Mouse (Mus musculus) gastrocnemius, adult 2 months (tissue): ENCODE measurements around the gene Dchs1. TPM values are rescaled to one million over a fixed set of nuclear protein-coding genes. Genes with fewer than 3 reads are reported as not detected.

Source experiments
- DNase-seq: peaks from one replicate; pipeline ENCODE4 v3.0.0; 2022
- H3K27ac ChIP-seq: fragments of 200-600 bp; 2 replicates; pipeline ENCODE4 v1.8.1; 2022; ENCODE audit warnings: mild to moderate bottlenecking
- H3K4me3 ChIP-seq: fragments of 200-600 bp; 2 replicates; pipeline ENCODE4 v1.8.1; 2022; ENCODE audit warnings: mild to moderate bottlenecking, moderate library complexity
- CTCF ChIP-seq: fragments of 200-600 bp; IDR thresholded peaks from 2 replicates; pipeline ENCODE4 v1.8.1; 2022; ENCODE audit warnings: antibody characterized with exemption, mild to moderate bottlenecking, moderate library complexity
- intact Hi-C: fragments of 180-260 bp; cut with DNase I; formaldehyde crosslinking; loops from one replicate; pipeline ENCODE4 v1.15.1; 2025
- total RNA-seq, 2 experiments: library from RNA; stranded (reverse); gene quantifications; 2 replicates each; pipeline ENCODE4 v1.2.3; 2021

Gene Dchs1
- total RNA-seq, 2 experiments from 2014 or later, result 2.1 to 5.0 TPM

DNA sequence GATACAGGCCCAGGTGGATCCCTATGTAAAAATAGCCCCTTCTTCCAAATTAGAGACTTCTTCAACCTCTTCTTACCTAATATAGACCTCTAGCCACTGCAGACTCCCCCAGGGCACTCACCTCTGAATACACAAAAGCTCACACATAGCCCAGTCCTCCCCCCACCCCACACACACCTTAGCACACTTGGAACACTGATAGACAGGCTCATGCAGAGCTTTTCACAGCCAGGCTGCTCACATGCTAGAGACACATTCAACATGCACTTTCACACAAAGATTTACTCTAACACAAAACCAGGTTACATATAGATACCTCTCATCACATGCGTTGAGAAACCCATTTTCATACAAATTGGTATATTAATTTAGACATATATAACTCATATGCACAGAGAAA is 10.1 kb downstream of the Dchs1 start:
- peak overlapping the region; percentile 81 for H3K27ac ChIP-seq
- intact Hi-C loops, result no loop called here
- no peak for TF ChIP-seq CTCF
- peak overlapping the region; percentile 50; the same call in 1 of the 2 replicates for H3K4me3 ChIP-seq
- DNase-seq, result no peak

DNA sequence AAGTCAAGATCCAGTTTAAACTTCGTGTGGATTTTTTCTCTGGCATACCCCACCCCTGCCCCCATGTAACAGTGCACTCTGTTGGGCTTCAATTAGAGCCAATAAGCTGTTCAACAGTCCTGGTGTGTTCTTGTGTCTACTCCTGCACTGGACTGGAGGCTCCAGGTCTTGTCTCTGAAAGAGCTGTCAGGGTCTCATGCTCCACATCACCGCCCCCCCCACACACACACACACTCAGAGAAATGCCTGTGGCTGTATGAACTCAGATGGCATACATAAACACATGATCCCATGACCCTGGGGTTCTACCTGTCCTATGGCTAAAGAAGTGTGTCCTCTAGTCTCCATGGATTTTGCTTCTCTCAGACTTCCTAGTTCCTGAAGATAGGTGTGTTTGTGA is 11.4 kb downstream of the Dchs1 start:
- TF ChIP-seq CTCF, result no peak
- H3K27ac ChIP-seq, result no peak overlapping the region
- no peak overlapping the region for H3K4me3 ChIP-seq
- DNase-seq, result no peak
- intact Hi-C loops, result no loop called here

DNA sequence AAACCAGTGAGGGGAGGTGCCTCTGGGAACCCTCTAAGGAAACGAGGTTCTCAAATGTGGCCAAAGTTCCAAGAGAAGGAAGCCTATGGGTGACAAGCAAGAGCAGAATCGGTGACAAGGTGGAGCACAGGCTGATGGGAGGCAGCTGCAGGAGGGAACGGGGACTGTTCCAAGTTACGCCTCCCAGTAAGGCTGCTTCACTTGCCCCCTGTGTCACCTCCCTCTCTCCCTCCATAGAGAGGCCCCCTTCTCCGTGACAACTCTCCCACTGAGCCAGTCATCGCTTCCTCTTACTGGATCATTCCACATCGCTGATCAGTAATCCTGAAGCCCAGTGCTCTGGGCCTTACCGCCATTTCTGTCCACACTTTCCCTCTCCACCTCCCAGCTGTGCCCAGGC is 12.8 kb downstream of the Dchs1 start:
- intact Hi-C loops, result no loop called here
- no peak for DNase-seq
- Histone ChIP-seq H3K4me3 (no peak overlapping the region), H3K27ac (no peak overlapping the region)
- TF ChIP-seq CTCF, result no peak

DNA sequence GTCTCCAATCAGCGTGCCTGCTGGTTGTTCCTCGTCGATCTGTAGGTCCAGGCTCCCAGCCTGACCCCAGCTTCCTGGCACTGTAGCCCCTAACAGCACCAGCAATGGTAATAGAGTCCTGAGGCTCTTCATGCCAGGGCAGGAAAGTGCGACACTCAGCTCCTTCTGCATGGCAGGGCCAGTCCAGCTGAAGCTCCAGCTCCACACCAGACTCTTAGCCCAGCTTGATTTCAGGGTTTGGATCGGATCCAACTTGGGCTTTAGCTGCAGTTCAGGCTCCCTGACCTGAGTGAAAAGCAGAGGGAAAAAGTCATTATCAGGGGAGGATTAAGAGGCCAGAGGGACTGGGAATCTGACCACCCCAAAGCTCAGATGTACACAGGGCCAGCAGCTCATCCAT is 14.4 kb downstream of the Dchs1 start:
- intact Hi-C loops, result no loop called here
- H3K27ac ChIP-seq, result no peak overlapping the region
- no peak for TF ChIP-seq CTCF
- DNase-seq, result no peak
- H3K4me3 ChIP-seq, result no peak overlapping the region

DNA sequence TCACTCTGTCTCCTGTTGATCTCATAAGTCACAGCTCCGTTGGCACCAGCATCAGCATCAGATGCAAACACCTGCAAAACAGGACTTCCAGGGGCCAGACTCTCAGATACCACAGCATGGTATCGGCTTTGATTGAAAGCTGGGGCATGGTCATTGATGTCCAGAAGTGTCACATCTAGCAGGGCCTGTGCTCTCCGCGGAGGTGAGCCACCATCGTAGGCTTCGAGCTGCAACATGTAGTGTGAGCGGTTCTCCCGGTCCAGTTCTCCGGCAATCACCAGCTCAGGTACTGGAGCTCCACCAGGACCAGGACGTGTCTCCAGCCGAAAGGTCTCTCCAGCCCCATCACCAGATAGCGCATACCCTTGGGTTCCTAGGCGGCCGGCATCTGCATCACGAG is 15.1 kb downstream of the Dchs1 start:
- intact Hi-C loops, result no loop called here
- H3K27ac ChIP-seq, result no peak overlapping the region

DNA sequence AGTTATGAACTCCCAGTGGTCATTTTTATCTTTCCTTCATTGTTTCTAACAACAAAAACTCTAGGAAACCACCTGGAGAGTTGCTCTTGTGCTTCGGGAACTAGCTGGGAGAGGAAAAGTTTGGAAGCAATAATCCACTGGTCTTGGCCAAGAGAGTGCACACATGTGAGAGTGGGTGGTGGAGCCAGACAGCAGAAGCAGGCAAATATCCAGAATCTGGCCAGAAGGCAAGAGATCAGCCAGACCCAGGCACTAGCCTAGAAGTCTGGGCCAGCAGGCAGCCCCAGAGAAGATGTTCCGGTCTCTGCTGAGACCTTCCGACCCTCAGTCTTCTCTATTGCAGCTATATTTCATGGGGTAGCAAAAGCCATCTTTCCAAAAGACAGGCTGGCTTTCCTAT is 17.5 kb downstream of the Dchs1 start:
- DNase-seq, result peak; percentile 64
- TF ChIP-seq CTCF, result no peak
- Histone ChIP-seq H3K4me3 (no peak overlapping the region), H3K27ac (peak overlapping the region; percentile 46)
- intact Hi-C loops, result no loop called here

More for the DNA sequence above, 15.1 kb downstream of the Dchs1 start:
- no peak for DNase-seq
- H3K4me3 ChIP-seq, result no peak overlapping the region
- no peak for TF ChIP-seq CTCF

DNA sequence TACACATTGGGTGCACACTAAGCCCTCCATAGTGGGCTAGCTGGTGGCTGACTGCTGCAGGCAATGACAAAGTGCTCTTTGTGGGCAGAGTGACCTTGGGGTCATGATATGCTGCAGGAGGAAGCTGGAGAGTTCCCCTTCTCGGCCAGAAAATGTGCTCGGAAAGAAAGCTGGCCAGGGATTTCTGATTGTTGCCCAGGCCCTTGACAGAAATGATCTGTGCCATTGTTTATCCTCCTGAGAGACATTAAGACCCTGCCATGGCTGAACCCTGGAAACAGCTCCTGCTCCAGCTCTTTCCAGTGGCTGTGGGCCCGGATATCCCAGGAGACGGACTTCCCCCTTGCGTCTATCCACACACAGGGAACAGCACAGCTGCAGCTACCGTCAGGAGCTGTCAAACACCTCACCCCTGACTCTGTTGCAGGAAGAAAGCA is 19.7 kb downstream of the Dchs1 start:
- Histone ChIP-seq H3K27ac (peak overlapping the region; percentile 44), H3K4me3 (no peak overlapping the region; the same call in 1 of the 2 replicates)
- TF ChIP-seq CTCF, result no peak
- no peak for DNase-seq
- intact Hi-C loops, result no loop called here

DNA sequence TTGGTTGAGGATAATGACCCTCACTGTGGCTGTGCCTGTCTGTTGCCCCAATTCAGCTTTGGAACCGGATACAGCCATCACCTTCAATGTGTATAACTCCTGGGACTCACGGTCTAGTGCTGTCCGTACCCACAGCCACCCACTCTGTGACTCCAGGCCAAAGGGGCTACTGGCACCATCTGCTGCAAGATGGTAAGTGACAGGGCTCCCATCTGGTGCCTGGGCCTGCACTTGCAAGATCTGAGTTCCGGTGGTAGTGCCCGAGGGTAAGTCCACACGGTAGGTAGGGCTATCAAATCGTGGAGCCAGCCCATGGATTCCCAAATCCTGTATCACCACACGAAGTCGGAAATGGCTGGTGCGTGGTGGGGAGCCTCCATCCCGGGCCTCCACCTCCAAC is 23.1 kb downstream of the Dchs1 start:
- intact Hi-C loops, result no loop called here
- no peak overlapping the region for H3K27ac ChIP-seq
- no peak for DNase-seq
- TF ChIP-seq CTCF, result no peak
- no peak overlapping the region for H3K4me3 ChIP-seq

DNA sequence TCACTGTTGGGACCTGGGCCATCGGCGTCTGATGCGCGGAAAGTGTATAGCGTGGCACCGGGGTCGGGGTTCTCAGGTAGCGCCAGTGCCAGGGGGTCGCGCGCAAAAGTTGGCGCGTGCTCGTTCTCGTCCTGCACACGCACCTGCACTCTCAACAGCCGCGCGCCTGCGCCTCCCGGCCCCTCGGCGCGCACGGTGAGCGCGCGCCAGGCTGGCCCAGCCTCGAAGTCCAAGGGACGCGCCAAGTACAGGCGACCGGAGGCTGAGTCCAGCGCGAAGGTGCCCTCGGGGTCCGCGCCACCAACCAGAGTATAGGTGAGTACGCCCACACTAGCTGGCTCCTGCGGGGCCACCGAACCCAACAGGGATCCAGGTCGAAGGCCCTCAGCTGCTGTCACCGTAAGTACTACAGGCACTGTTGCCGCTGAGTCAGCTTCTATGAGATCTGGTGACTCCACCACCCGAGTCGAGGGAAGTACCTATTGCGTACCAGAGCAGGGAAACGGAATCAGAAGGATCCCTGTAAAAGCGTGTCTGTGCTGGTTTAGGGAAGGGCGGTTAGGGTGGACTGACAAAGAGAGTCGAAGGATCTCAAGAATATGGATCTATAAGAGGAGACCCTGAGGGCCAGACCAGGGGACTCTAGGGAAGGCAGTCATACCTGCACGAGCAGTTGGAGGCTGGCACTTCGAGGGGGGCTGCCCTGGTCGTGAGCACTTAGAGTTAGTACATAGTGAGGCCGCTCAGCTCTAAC is 24.8 kb downstream of the Dchs1 start:
- TF ChIP-seq CTCF, result no peak
- H3K4me3 ChIP-seq, result peak overlapping the region; percentile 4; the same call in 1 of the 2 replicates
- intact Hi-C loops, result no loop called here
- H3K27ac ChIP-seq, result no peak overlapping the region
- no peak for DNase-seq

DNA sequence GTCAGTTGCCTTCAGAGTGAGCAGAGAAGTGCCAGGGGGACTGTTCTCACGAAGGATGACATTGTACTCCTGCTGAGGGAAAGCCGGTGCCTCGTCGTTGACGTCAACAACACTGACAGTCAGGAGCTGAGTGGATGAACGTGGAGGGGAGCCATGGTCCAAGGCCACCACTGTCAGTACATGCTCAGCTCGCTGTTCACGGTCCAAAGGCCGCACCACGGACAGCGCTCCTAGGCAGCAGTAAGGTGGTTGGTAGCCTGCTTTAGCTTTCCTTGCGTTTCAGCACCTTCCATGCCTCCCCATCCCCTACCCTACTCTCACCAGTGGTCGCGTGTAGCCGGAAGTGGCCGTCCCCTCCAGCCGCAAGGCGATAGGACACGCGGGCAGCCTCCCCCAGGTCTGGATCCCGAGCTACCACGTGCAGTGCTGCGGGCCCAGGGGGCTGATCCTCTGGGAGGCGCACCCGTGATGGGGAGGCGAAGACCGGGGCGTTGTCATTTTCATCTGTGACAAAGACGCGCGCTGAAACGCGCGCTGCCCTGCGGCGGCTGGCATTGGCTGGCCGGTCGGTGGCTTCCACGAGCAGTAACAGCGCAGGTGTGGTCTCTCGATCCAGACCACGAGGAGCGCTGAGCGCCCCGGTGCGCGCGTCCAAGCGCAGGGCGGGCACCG is 25.5 kb downstream of the Dchs1 start:
- no peak for TF ChIP-seq CTCF
- H3K4me3 ChIP-seq, result peak overlapping the region; percentile 4; the same call in 1 of the 2 replicates
- H3K27ac ChIP-seq, result no peak overlapping the region
- intact Hi-C loops, result no loop called here
- DNase-seq, result no peak

DNA sequence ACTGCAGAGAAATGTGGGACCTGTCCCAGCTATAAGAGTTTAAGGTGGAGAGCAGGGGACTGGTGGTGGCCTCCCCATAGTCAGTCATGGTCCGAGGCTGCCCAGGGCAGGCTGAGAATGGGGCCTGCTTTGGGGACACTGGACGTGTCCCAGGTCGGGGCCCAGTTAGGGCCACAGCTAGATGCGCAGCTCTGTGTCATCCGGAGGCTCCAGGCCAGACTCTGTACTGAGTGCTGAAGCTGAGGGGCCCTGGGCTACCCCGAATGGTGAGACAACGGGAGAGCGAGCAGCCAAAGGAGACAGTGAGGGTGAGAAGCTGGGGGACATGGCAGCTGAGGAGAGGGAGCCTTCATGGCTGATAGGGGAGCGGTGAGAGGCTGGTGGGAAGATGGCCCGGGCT is 34.2 kb downstream of the Dchs1 start:
- intact Hi-C loops, result no loop called here
- no peak for TF ChIP-seq CTCF
- DNase-seq, result no peak
- Histone ChIP-seq H3K27ac (no peak overlapping the region), H3K4me3 (no peak overlapping the region)

DNA sequence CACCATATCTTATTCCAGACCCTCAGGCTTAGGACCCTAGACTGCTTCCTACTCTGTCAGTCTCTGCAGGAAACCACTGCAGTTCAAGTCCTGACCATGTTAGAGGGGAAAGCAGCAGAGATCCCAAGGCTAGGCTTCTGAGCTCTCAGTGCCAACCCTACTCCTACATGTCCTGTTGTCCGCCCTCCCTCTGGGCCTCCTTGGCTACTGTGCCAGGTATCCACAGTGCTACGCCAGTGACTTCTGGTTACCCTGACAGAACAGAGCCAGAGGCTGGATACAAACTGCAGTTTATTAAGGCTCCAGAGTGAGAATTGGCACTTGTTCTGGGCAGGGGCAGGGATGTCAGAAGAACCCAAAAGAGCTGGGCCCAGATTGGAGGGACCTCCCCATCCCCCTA is 34.7 kb downstream of the Dchs1 start:
- intact Hi-C loops, result no loop called here
- no peak for TF ChIP-seq CTCF
- no peak overlapping the region for H3K4me3 ChIP-seq
- no peak overlapping the region for H3K27ac ChIP-seq
- DNase-seq, result no peak
